Mouse (Mus musculus): ENCODE results near the gene Smim12.

Gene Smim12

GRCm38 (mm10) chr4:127235742-127236487 is 7.7 kb upstream of the Smim12 start:
- DNase-seq (ENCODE audit: low read depth, low spot score): peak; percentile 92

GRCm38 (mm10) chr4:127236631-127237030 is 7.0 kb upstream of the Smim12 start:
- peak; percentile 20 for DNase-seq (ENCODE audit: low read depth, low spot score)

- DNase-seq (ENCODE audit: low read depth, low spot score): no peak
Measured at GRCm38 (mm10) chr4:127237271-127237670, 6.3 kb upstream of the Smim12 start.

- peak; percentile 38 for DNase-seq (ENCODE audit: low read depth, low spot score)
Measured at GRCm38 (mm10) chr4:127242696-127243095, 888 bp upstream of the Smim12 start.

DNA sequence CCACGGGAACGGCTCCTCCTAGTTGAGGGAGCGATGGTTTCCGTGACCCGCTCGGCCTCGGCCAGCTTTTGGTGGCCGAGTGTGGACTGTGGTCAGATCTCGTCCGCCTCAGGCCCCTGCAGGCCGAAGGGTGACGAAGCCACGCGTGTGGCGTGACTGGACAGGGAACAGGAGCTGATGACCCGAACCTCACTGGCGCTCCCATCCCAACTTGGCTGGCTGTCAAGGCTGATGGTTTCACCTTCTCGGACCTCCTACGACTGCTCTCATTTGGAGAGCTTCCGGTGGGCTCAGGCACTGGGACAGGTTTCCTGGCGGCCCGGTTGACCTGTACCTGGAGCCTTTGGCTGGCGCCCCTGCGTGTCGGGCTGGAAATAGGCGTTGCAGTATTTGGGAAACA is 369 bp downstream of the Smim12 start:
- no peak for DNase-seq (ENCODE audit: low read depth, low spot score)

- DNase-seq (ENCODE audit: low read depth, low spot score): peak; percentile 89
Measured at GRCm38 (mm10) chr4:127249701-127250349, 6.2 kb downstream of the Smim12 start.

- DNase-seq (ENCODE audit: low read depth, low spot score): no peak
Measured at GRCm38 (mm10) chr4:127251963-127252585, 8.5 kb downstream of the Smim12 start.

DNA sequence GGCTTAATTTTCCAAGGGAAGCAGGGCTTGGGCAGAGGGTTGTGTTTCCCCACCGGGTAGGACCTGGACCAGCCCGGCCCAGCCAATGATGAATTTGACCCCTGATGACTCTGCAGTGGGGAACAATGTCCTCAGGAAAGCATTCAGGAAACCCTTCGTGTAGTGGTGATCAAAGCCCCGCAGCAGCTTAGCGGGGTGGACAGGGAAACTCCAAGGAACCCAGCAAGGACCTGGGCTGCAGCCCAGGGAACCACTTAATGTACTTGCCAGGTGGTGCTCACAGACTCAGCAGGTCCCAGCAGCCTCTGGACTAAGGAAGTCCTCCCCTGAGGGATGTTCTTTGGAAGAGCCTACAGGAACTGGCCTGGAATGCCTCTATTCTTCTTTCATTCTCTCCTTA is 13.2 kb downstream of the Smim12 start:
- no peak for DNase-seq (ENCODE audit: low read depth, low spot score)

GRCm38 (mm10) chr4:127258186-127258897 is 14.8 kb downstream of the Smim12 start:
- no peak for DNase-seq (ENCODE audit: low read depth, low spot score)

GRCm38 (mm10) chr4:127261601-127262000 is 18.0 kb downstream of the Smim12 start:
- no peak for DNase-seq (ENCODE audit: low read depth, low spot score)

DNA sequence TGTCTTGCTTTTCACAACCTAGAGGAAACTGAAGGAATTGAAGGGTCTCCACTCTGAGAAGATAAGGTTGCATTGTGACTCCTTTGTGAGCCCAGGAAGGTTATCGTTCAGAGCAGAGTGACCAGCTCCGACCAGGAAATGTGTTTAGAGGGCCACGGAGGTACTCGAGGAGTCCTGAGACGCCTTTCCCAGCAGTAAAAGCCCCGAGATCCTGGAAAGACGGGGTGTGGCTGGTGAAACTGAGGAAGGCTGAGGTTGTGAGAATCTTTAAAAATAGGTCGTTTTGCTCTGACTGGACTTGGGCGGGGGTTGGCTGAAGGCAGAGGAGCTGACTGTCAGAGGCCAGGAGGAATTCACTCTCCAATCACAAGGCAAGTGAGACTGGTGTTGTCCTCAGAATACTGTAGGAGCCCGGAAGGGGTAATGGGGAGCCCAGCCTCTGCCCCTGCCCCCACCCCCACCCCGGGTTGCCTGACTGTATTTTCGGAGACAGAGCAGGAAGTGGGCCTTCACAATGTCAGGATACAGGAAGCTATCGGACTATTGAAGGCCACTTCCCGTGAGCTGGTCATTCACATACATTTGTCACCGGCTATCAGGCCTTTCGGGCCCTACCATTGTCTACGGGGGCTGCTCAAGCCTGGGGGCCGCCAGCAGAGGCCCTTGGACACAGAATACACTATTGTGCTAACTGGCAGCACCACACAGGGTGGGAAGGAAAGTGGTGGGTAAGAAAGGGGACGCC is 20.0 kb downstream of the Smim12 start:
- DNase-seq (ENCODE audit: low read depth, low spot score): no peak

- DNase-seq (ENCODE audit: low read depth, low spot score): no peak
Measured at GRCm38 (mm10) chr4:127264183-127264554, 20.6 kb downstream of the Smim12 start.

- no peak for DNase-seq (ENCODE audit: low read depth, low spot score)
Measured at GRCm38 (mm10) chr4:127278451-127279001, 34.9 kb downstream of the Smim12 start.

DNA sequence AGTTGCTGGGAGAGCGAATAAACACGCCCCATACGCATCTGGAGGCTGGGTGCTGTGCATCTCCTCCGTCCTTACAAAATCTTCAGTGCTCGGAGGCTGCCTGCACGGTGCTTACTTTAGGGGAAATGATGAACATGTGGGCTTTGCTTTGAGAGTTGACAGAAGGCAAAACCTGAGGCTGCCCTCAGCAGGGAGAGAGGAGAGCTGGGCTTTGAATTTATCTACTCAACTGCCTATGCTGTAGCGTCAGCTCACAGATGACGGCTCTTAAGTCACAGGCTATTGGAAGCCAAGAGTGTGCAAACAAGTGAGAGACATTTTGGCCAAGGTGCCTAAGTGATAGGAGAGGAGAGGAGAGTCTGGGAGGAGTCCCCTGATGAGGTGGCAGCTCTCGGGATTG is 35.7 kb downstream of the Smim12 start:
- no peak for DNase-seq (ENCODE audit: low read depth, low spot score)

GRCm38 (mm10) chr4:127286907-127287306 is 43.3 kb downstream of the Smim12 start:
- DNase-seq (ENCODE audit: low read depth, low spot score): no peak

GRCm38 (mm10) chr4:127289039-127289548 is 45.5 kb downstream of the Smim12 start:
- no peak for DNase-seq (ENCODE audit: low read depth, low spot score)

- no peak for DNase-seq (ENCODE audit: low read depth, low spot score)
Measured at GRCm38 (mm10) chr4:127292631-127293030, 49.0 kb downstream of the Smim12 start.

All from A20 (cell line).